ENCODE assay signal across 8 mouse cellular contexts in the genomic region with DNA sequence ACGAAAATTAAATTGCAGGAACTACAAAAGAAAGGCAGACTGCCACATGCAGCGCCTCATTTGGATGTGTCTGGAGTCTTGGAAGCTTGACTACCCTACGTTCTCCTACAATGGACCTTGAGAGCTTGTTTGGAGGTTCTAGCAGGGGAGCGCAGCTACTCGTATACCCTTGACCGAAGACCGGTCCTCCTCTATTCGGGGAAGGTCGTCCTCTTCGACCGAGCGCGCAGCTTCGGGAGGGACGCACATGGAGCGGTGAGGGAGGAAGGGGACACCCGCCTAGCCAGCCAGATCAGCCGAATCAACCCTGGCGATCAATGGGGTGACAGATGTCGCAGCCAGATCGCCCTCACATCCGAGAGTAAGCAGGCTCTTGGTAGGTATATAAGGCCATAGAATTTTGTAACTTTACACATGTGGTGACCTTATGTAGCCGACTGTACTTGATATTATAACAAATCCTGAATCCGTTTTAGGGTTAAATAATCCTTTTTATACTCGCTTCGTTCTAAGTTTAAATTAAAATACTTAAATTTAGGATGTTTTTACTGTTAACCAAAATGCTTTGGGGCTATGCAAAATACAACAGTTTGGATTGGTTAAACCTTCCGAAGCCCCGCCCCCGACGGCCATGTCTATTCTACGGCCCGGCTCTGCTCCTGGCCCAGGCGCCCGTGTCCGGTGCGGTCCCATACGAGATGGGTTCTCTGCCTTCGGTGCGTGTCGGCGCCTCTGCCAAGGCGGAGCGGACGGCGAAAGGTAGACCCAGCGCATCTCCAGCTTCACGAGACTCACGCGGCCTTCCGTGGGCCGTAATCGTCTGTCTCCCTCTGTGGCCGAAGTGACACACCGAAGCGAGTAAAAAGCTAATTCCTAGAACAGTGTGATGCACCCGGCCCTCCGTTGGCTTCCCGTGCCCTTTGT. TPM values are rescaled to one million over a fixed set of nuclear protein-coding genes. Genes with fewer than 3 reads are reported as not detected.
A peak's percentile ranks its signal among the peaks of the same experiment; 100 is the strongest.
DNase-seq lines count a peak whose midpoint lies in the region; ATAC-seq and TF ChIP-seq lines count a peak whose summit lies in the region.

No protein-coding gene starts in this region.

- no peaks in the 10 kb centered on the region for H3K36me3 ChIP-seq in ES-E14 (ENCODE audit: control insufficient read depth, insufficient read depth, low read length, poor library complexity, severe bottlenecking)
- no peaks in the 10 kb centered on the region for H3K36me3 ChIP-seq in forebrain, embryonic 16.5 days (ENCODE audit: control insufficient read depth, insufficient read depth)
- no peaks in the 10 kb centered on the region for H3K36me3 ChIP-seq in lung, embryonic 14.5 days (ENCODE audit: insufficient read depth)
- no peaks in the 10 kb centered on the region for H3K36me3 ChIP-seq in thymus, adult 2 months (ENCODE audit: control insufficient read depth, insufficient read depth, low read length)

- H3K4me1 ChIP-seq in ES-E14 (ENCODE audit: control insufficient read depth in 2 of 2, insufficient read depth in 2 of 2, low read length in 2 of 2, poor library complexity in 1 of 2) = peaks cover 6 to 7% of the 10 kb centered on the region in 2 experiments; a peak in 3 of 4 replicates
- peaks cover 9% of the 10 kb centered on the region for H3K4me1 ChIP-seq in forebrain, embryonic 16.5 days (replicated peaks; ENCODE audit: control insufficient read depth, insufficient read depth, low read length)
- peaks cover 5% of the 10 kb centered on the region; the same call in 1 of the 2 replicates for H3K4me1 ChIP-seq in lung, embryonic 14.5 days (ENCODE audit: insufficient read depth)
- 0 out of 2 replicates have a peak, but pooled peaks cover 2% of the 10 kb centered on the region for H3K4me1 ChIP-seq in olfactory bulb, adult 2 months (ENCODE audit: control insufficient read depth, insufficient read depth, low read length)
- no peaks in the 10 kb centered on the region for H3K4me1 ChIP-seq in thymus, adult 2 months (replicated peaks; ENCODE audit: control insufficient read depth, insufficient read depth, low read length)

- H3K4me2 ChIP-seq in forebrain, embryonic 16.5 days (ENCODE audit: low read length) = peak overlapping the region; percentile 66
- peak overlapping the region; percentile 70 for H3K4me2 ChIP-seq in lung, embryonic 14.5 days

- in situ Hi-C loops in ES-E14 (cut with MboI; ENCODE audit: low sequenced_read_pairs in 2 of 2, unreplicated experiment in 2 of 2) = no loop called here

- peak overlapping the region; percentile 90 for H3K27ac ChIP-seq in ES-E14 (ENCODE audit: insufficient read depth, low read depth, low read length, poor library complexity, severe bottlenecking)
- H3K27ac ChIP-seq in forebrain, embryonic 16.5 days (ENCODE audit: low read length) = peak overlapping the region; percentile 93
- peak overlapping the region; percentile 99 for H3K27ac ChIP-seq in layer of hippocampus, adult 2 months
- peak overlapping the region; percentile 99 for H3K27ac ChIP-seq in lung, embryonic 14.5 days (ENCODE audit: low read depth)
- peak overlapping the region; percentile 82 for H3K27ac ChIP-seq in olfactory bulb, adult 2 months (ENCODE audit: insufficient read depth, low read depth, low read length)
- H3K27ac ChIP-seq in thymus, adult 2 months (ENCODE audit: control insufficient read depth, insufficient read depth, low read length) = peak overlapping the region; percentile 92

- peak overlapping the region; percentile 81 to 88 for H3K4me3 ChIP-seq in ES-E14 (ENCODE audit: insufficient read depth in 1 of 2, low read depth in 1 of 2, low read length in 2 of 2, poor library complexity in 1 of 2, severe bottlenecking in 1 of 2)
- H3K4me3 ChIP-seq in forebrain, embryonic 16.5 days (replicated peaks; ENCODE audit: low read length) = peak overlapping the region; percentile 63
- peak overlapping the region; percentile 93 for H3K4me3 ChIP-seq in layer of hippocampus, adult 2 months
- peak overlapping the region; percentile 64 for H3K4me3 ChIP-seq in lung, embryonic 14.5 days (ENCODE audit: low read depth, low read length)
- peak overlapping the region; percentile 57 for H3K4me3 ChIP-seq in olfactory bulb, adult 2 months (ENCODE audit: insufficient read depth, low read depth, low read length)
- peak overlapping the region; percentile 90 for H3K4me3 ChIP-seq in thymus, adult 2 months (ENCODE audit: control insufficient read depth, insufficient read depth, low read length)

- H3K9me3 ChIP-seq in ES-E14 (ENCODE audit: control insufficient read depth, insufficient read depth, low read depth, low read length) = no peaks in the 10 kb centered on the region
- H3K9me3 ChIP-seq in forebrain, embryonic 16.5 days (ENCODE audit: control insufficient read depth, low read length) = no peaks in the 10 kb centered on the region
- no peaks in the 10 kb centered on the region for H3K9me3 ChIP-seq in lung, embryonic 14.5 days (ENCODE audit: low read depth, low read length)

- H3K9ac ChIP-seq in ES-E14 (ENCODE audit: insufficient read depth, low read depth, low read length, poor library complexity, severe bottlenecking) = peak overlapping the region; percentile 94
- peak overlapping the region; percentile 75 for H3K9ac ChIP-seq in forebrain, embryonic 16.5 days (replicated peaks; ENCODE audit: low read depth, low read length)
- H3K9ac ChIP-seq in lung, embryonic 14.5 days = peak overlapping the region; percentile 85

- intact Hi-C loops in heart, postnatal 36 days (cut with DNase I) = loop anchor here (2.0 to 10.0 kb wide), 3 partner anchors 15 to 261 kb away; a partner anchor contains a TSS

- under 1% methylated on average over 50 of the region's 58 CpGs for WGBS in forebrain, embryonic 16.5 days
- WGBS in lung, embryonic 14.5 days = under 1% methylated on average over 49 of the region's 58 CpGs
- under 1% methylated on average over 53 of the region's 58 CpGs for WGBS in olfactory bulb, adult 2 months
- under 1% methylated on average over 52 of the region's 58 CpGs for WGBS in thymus, adult 2 months

- ATAC-seq in forebrain, embryonic 16.5 days = peak; percentile 97
- ATAC-seq in lung, embryonic 14.5 days (ENCODE audit: insufficient read depth) = peak; percentile 99

- peak; percentile 93 for TF ChIP-seq POLR2A in olfactory bulb, adult 2 months (IDR thresholded peaks at IDR 0.05; ENCODE audit: insufficient read depth, low read depth, low read length)
- peak; percentile 96 for TF ChIP-seq POLR2A in thymus, adult 2 months (IDR thresholded peaks at IDR 0.05; ENCODE audit: control insufficient read depth, extremely low read depth, insufficient read depth, low read length, poor library complexity)

- TF ChIP-seq CTCF in layer of hippocampus, adult 2 months (conservative IDR thresholded peaks at IDR 0.05) = no peak
- no peak; the same call in 1 of the 2 replicates for TF ChIP-seq CTCF in lung, embryonic 14.5 days (IDR thresholded peaks at IDR 0.05; ENCODE audit: low read depth)
- TF ChIP-seq CTCF in olfactory bulb, adult 2 months (IDR thresholded peaks at IDR 0.05; ENCODE audit: insufficient read depth, low read depth, low read length) = no peak
- TF ChIP-seq CTCF in thymus, adult 2 months (IDR thresholded peaks at IDR 0.05; ENCODE audit: borderline replicate concordance, control insufficient read depth, extremely low read depth, insufficient read depth, low read length, poor library complexity) = peak; percentile 63

- peak; percentile 94 for DNase-seq in ES-E14 (ENCODE audit: low read depth, low spot score)
- peak; percentile 97 to 98 for DNase-seq in cerebellum, adult 18-20 months
- DNase-seq in heart, postnatal 36 days = peak; percentile 95
- DNase-seq in layer of hippocampus, adult 2 months (ENCODE audit: low spot score in 2 of 2) = peak; percentile 94 to 95
- DNase-seq in lung, embryonic 14.5 days = peak; percentile 98
- peak; percentile 92 for DNase-seq in thymus, adult 2 months

- H3K27me3 ChIP-seq in forebrain, embryonic 16.5 days (replicated peaks; ENCODE audit: control insufficient read depth, insufficient read depth, low read length) = no peaks in the 10 kb centered on the region
- H3K27me3 ChIP-seq in lung, embryonic 14.5 days (ENCODE audit: insufficient read depth, low read length) = no peaks in the 10 kb centered on the region
- no peaks in the 10 kb centered on the region for H3K27me3 ChIP-seq in thymus, adult 2 months (ENCODE audit: control insufficient read depth, insufficient read depth, low read length)

TF ChIP-seq in ES-E14, 5 proteins besides CTCF, POLR2A, EP300 and RAD21:
- TF ChIP-seq MAFK (IDR thresholded peaks at IDR 0.05; ENCODE audit: insufficient read depth, low read depth, low read length) (peak; percentile 67; the same call in 1 of the 2 replicates), HCFC1 (IDR thresholded peaks at IDR 0.05; ENCODE audit: borderline replicate concordance, insufficient read depth, low read length) (peak; percentile 20; the same call in 1 of the 2 replicates), ZNF384 (IDR thresholded peaks at IDR 0.05; ENCODE audit: low read depth, low read length) (no peak), CHD2 (IDR thresholded peaks at IDR 0.05; ENCODE audit: low read depth, low read length) (peak; percentile 75)

RNA-seq across cellular contexts. Expression of a gene that starts 7.0 kb away (rescaled TPM):
- total RNA-seq in ES-E14 (2012; rRNA removed) = 265 and 309 TPM in 2 replicates
- 11.9 and 14.9 TPM in 2 replicates for polyA plus RNA-seq in forebrain, embryonic 16.5 days (2015; fragmentation: Nextera tagmentation; extraction: Ambion mirVana)
- total RNA-seq in heart, postnatal 36 days (2021) = 10 to 100 TPM; 88.6 to 98.7 TPM
- total RNA-seq in layer of hippocampus, adult 2 months (2021) = 10 to 100 TPM; 48.4 to 50.1 TPM
- polyA plus RNA-seq in lung, embryonic 14.5 days (2014; fragmentation: Nextera tagmentation; extraction: Ambion mirVana) = 48.4 and 58.0 TPM in 2 replicates
- polyA plus RNA-seq in olfactory bulb, adult 2 months (2012; ENCODE audit: insufficient read depth, insufficient read length, low replicate concordance, missing spikeins) = not detected in 2 replicates
- polyA plus RNA-seq in thymus, adult 2 months (2012; rRNA removed) = 5.6 and 7.9 TPM in 2 replicates

RNA-seq across cellular contexts. Expression of a gene that starts 54.9 kb away (rescaled TPM):
- total RNA-seq in ES-E14 (2012; rRNA removed) = not detected in 2 replicates
- not detected in 2 replicates for polyA plus RNA-seq in forebrain, embryonic 16.5 days (2015; fragmentation: Nextera tagmentation; extraction: Ambion mirVana)
- 1 to 10 TPM in 1 of 2 experiments, not detected in 1; 1.1 TPM for total RNA-seq in heart, postnatal 36 days (2021)
- not detected for total RNA-seq in layer of hippocampus, adult 2 months (2021)
- not detected in 2 replicates for polyA plus RNA-seq in lung, embryonic 14.5 days (2014; fragmentation: Nextera tagmentation; extraction: Ambion mirVana)
- polyA plus RNA-seq in olfactory bulb, adult 2 months (2012; ENCODE audit: insufficient read depth, insufficient read length, low replicate concordance, missing spikeins) = not detected in 2 replicates
- 0.64 and 0.82 TPM in 2 replicates for polyA plus RNA-seq in thymus, adult 2 months (2012; rRNA removed)

Comparison
In these comparisons a context has a peak if more than half of its experiments do, and no peak if none do; other contexts are left out.
1. Peak in every context shown above with its lines: DNase-seq, ATAC-seq, H3K4me3 ChIP-seq and H3K27ac ChIP-seq.